In the genomic region with DNA sequence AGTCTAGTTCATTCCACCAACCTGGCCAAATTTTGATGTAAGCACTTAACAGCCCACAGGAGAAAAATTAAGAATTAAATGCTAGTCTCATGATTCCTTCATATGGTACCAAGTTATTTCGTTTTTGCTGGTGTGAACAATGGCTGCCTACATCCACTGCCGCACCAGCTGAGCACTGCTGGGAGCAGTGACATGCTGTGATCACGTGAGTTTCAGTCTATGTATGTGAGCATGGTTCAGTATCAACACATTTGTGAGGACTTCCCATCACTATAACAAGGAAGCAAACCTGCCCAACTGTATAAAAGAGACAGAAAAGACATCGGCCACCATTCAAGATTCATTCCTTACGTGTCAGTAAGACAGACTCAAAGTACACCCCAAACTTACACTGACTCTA, we compare ENCODE assay signal across 15 mouse cellular contexts.
DNase-seq lines count a peak whose midpoint lies in the region; TF ChIP-seq lines count a peak whose summit lies in the region.
"Had no signal": no experiment of that assay in that cellular context is flagged by ENCODE, and none has a peak within 500 bp of the region (broad histone marks: within the 10 kb centered on the region; RNA-seq: fewer than 3 reads in every experiment).

No protein-coding gene starts in this region.

- no peak for TF ChIP-seq POLR2A in CH12.LX (IDR thresholded peaks at IDR 0.05; ENCODE audit: low read depth, low read length)

- peaks cover 22 to 76% of the 10 kb centered on the region in 2 experiments for H3K36me3 ChIP-seq in CH12.LX (replicated peaks in 1 of 2; ENCODE audit: control insufficient read depth in 1 of 2, insufficient read depth in 1 of 2, low read length in 1 of 2)
- H3K36me3 ChIP-seq: G1E had no signal

- H3K27ac ChIP-seq in CH12.LX (ENCODE audit: insufficient read depth, low read depth), result peak overlapping the region; percentile 54

- TF ChIP-seq EP300 in CH12.LX (IDR thresholded peaks at IDR 0.05; ENCODE audit: low read length), result no peak

- DNase-seq in CH12.LX (ENCODE audit: extremely low read depth), result no peak
- no peak for DNase-seq in left cerebral cortex, postnatal 14 days (ENCODE audit: low spot score in 2 of 2)
- DNase-seq: adrenal gland, adult 2 months; adrenal gland, adult 8-10 months; adrenal gland, postnatal 10 days; adrenal gland, postnatal 14 days; adrenal gland, postnatal 25 days; adrenal gland, postnatal 36 days; B cell, adult 2 months; cerebellum, adult 11 months; cerebellum, adult 11-12 months; cerebellum, adult 18-20 months; cerebellum, adult 2 months; cerebellum, adult 8-10 months had no signal

- dilution Hi-C loops in CH12.LX (cut with MboI; ENCODE audit: extremely low pct_ligation_motif_present, extremely low pct_unique_long_range_greater_than_20kb, low sequenced_read_pairs), result no loop called here

- peaks cover 31 to 79% of the 10 kb centered on the region in 2 experiments for H3K4me1 ChIP-seq in CH12.LX (ENCODE audit: control insufficient read depth in 1 of 2, insufficient read depth in 2 of 2)

- no peaks in the 10 kb centered on the region; the same call in 1 of the 2 replicates for H3K79me2 ChIP-seq in CH12.LX (replicated peaks; ENCODE audit: control insufficient read depth, extremely low read depth, insufficient read depth, poor library complexity, severe bottlenecking)

- in situ Hi-C loops in CH12.LX (cut with MboI; ENCODE audit: low pct_ligation_motif_present, low pct_unique_long_range_greater_than_20kb, low sequenced_read_pairs), result loop anchor here (5.0 to 25.0 kb wide), 2 partner anchors 94 to 339 kb away; no protein-coding TSS in a partner anchor

- no peak overlapping the region for H3K9ac ChIP-seq in CH12.LX (ENCODE audit: insufficient read depth, low read depth)

- H3K27me3 ChIP-seq in CH12.LX (replicated peaks), result no peaks in the 10 kb centered on the region

- intact Hi-C loops in left cerebral cortex, postnatal 14 days (cut with DNase I), result no loop called here

- peak overlapping the region in 1 of 3 experiments; percentile 12 for H3K4me3 ChIP-seq in CH12.LX (replicated peaks in 1 of 3; ENCODE audit: low read depth in 2 of 3, low read length in 2 of 3, poor library complexity in 1 of 3)

- TF ChIP-seq RAD21 in CH12.LX (IDR thresholded peaks at IDR 0.05; ENCODE audit: low read depth, low read length), result no peak

- no peaks in the 10 kb centered on the region for H3K9me3 ChIP-seq in CH12.LX (replicated peaks; ENCODE audit: low read length)
- H3K9me3 ChIP-seq: G1E had no signal

- peak overlapping the region; percentile 21; the same call in 1 of the 2 replicates for H3K4me2 ChIP-seq in CH12.LX (ENCODE audit: insufficient read depth, low read depth, poor library complexity, severe bottlenecking)

- TF ChIP-seq CTCF in CH12.LX (conservative IDR thresholded peaks at IDR 0.05 in 1 of 2, IDR thresholded peaks at IDR 0.05 in 1 of 2; ENCODE audit: low read depth in 2 of 2, low read length in 2 of 2), result no peak

TF ChIP-seq in CH12.LX, 34 proteins besides CTCF, POLR2A, EP300 and RAD21:
- TF ChIP-seq UBTF (IDR thresholded peaks at IDR 0.05; ENCODE audit: low read depth, low read length) (no peak), GABPA (IDR thresholded peaks at IDR 0.05; ENCODE audit: insufficient replicate concordance, low read depth, low read length) (no peak), MAX (IDR thresholded peaks at IDR 0.05; ENCODE audit: low read length) (peak; percentile 42; the same call in 1 of the 2 replicates), KAT2A (IDR thresholded peaks at IDR 0.05; ENCODE audit: insufficient replicate concordance, low read length) (no peak), JUN (IDR thresholded peaks at IDR 0.05; ENCODE audit: insufficient read depth, low read depth, low read length) (no peak), HCFC1 (IDR thresholded peaks at IDR 0.05; ENCODE audit: low read depth, low read length) (no peak), MXI1 (IDR thresholded peaks at IDR 0.05; ENCODE audit: low read depth, low read length) (no peak; the same call in 1 of the 2 replicates), ZC3H11A (IDR thresholded peaks at IDR 0.05; ENCODE audit: low read depth, low read length) (no peak), MAFK (IDR thresholded peaks at IDR 0.05; ENCODE audit: insufficient replicate concordance, low read length) (no peak), MEF2A (IDR thresholded peaks at IDR 0.05; ENCODE audit: borderline replicate concordance, low read depth, low read length) (no peak), MAZ (IDR thresholded peaks at IDR 0.05; ENCODE audit: low read depth, low read length) (no peak), ELF1 (IDR thresholded peaks at IDR 0.05; ENCODE audit: low read depth, low read length) (no peak), ZKSCAN1 (IDR thresholded peaks at IDR 0.05; ENCODE audit: borderline replicate concordance, low read depth, low read length) (no peak), IRF4 (IDR thresholded peaks at IDR 0.05; ENCODE audit: low read depth, low read length) (0 out of 2 replicates have a peak, but pooled peaks have one; percentile 9), CHD1 (IDR thresholded peaks at IDR 0.05; ENCODE audit: low read depth, low read length) (no peak), JUND (conservative IDR thresholded peaks at IDR 0.05; ENCODE audit: low read depth, low read length) (no peak), NRF1 (IDR thresholded peaks at IDR 0.05; ENCODE audit: low read depth, low read length) (no peak), BHLHE40 (IDR thresholded peaks at IDR 0.05; ENCODE audit: low read depth, low read length) (peak; percentile 93), SMC3 (IDR thresholded peaks at IDR 0.05; ENCODE audit: low read depth, low read length) (no peak), SIN3A (IDR thresholded peaks at IDR 0.05; ENCODE audit: low read length) (no peak), ETS1 (conservative IDR thresholded peaks at IDR 0.05; ENCODE audit: low read depth, low read length) (0 out of 2 replicates have a peak, but pooled peaks have one; percentile 10), USF1 (IDR thresholded peaks at IDR 0.05; ENCODE audit: low read depth, low read length) (peak; percentile 48; the same call in 1 of the 2 replicates), MYC (IDR thresholded peaks at IDR 0.05; ENCODE audit: low read depth, low read length) (no peak), ZMIZ1 (IDR thresholded peaks at IDR 0.05; ENCODE audit: low read depth, low read length) (no peak), TBP (conservative IDR thresholded peaks at IDR 0.05; ENCODE audit: low read depth, low read length) (0 out of 2 replicates have a peak, but pooled peaks have one; percentile 22), CHD2 (IDR thresholded peaks at IDR 0.05; ENCODE audit: low read length) (no peak), PAX5 (IDR thresholded peaks at IDR 0.05; ENCODE audit: low read length) (no peak), TCF12 (IDR thresholded peaks at IDR 0.05; ENCODE audit: low read depth, low read length) (no peak), USF2 (conservative IDR thresholded peaks at IDR 0.05; ENCODE audit: low read depth, low read length) (no peak; the same call in 1 of the 2 replicates), POLR2AphosphoS2 (IDR thresholded peaks at IDR 0.05; ENCODE audit: low read depth, low read length) (no peak), RCOR1 (conservative IDR thresholded peaks at IDR 0.05; ENCODE audit: low read depth, low read length) (no peak), NELFE (IDR thresholded peaks at IDR 0.05; ENCODE audit: low read depth, low read length) (no peak), ZNF384 (IDR thresholded peaks at IDR 0.05; ENCODE audit: low read depth, low read length) (no peak), E2F4 (IDR thresholded peaks at IDR 0.05; ENCODE audit: insufficient replicate concordance, low read depth, low read length) (no peak)
